Mouse (Mus musculus) limb, embryonic 10.5 days (tissue): ENCODE measurements at regions not wholly inside any gene's neighbourhood (a gene's known extent, or its start where the extent isn't known, plus 50 kb on each side); places are given as distances from the start of the nearest gene placed in this dataset.

Experiments
- DNase-seq: peaks from one replicate; pipeline ENCODE4 v3.0.0-alpha.2; 2017; ENCODE audit warnings: low spot score
- H3K27ac ChIP-seq: fragments of 300-500 bp; sonication (generic); 2 replicates; pipeline ENCODE4 v1.5.1; 2016; ENCODE audit warnings: mild to moderate bottlenecking
- H3K27me3 ChIP-seq: fragments of 300-500 bp; sonication (generic); 2 replicates; pipeline ENCODE4 v1.6.1; 2016; ENCODE audit warnings: low read depth, mild to moderate bottlenecking; ENCODE audit not compliant: poor library complexity, severe bottlenecking
- H3K36me3 ChIP-seq: fragments of 300-500 bp; sonication (generic); 2 replicates; pipeline ENCODE4 v1.6.1; 2016; ENCODE audit warnings: mild to moderate bottlenecking, moderate library complexity
- H3K4me1 ChIP-seq: fragments of 300-500 bp; sonication (generic); 2 replicates; pipeline ENCODE4 v1.6.1; 2016
- H3K4me3 ChIP-seq: fragments of 300-500 bp; sonication (generic); 2 replicates; pipeline ENCODE4 v1.5.1; 2016; ENCODE audit warnings: mild to moderate bottlenecking, moderate library complexity
- H3K9me3 ChIP-seq: fragments of 300-500 bp; sonication (generic); replicated peaks from 2 replicates; pipeline ENCODE4 v1.6.1; 2016; ENCODE audit warnings: mild to moderate bottlenecking
- WGBS: fragments of 180-500 bp; shearing (Covaris S2); methylation state at CpG from one replicate; pipeline ENCODE4 v1.1.7; 2016; 5-methylcytosine and 5-hydroxymethylcytosine counted together

- Histone ChIP-seq H3K4me3 (no peak overlapping the region), H3K4me1 (no peaks in the 10 kb centered on the region), H3K27ac (no peak overlapping the region), H3K36me3 (no peaks in the 10 kb centered on the region), H3K9me3 (no peaks in the 10 kb centered on the region), H3K27me3 (no peaks in the 10 kb centered on the region)
- DNase-seq: no peak
- WGBS: 47% methylated on average over 1 of the region's 1 CpGs
Observed at GRCm38 (mm10) chr14:66473251-66473550, 464.2 kb upstream of the Gulo start.

GRCm38 (mm10) chr14:66472537-66473250, 463.7 kb upstream of the Gulo start:
- Histone ChIP-seq H3K36me3 (no peaks in the 10 kb centered on the region), H3K9me3 (no peaks in the 10 kb centered on the region), H3K27me3 (no peaks in the 10 kb centered on the region), H3K4me3 (no peak overlapping the region), H3K27ac (no peak overlapping the region), H3K4me1 (no peaks in the 10 kb centered on the region)
- DNase-seq: no peak
- WGBS: 67% methylated on average over 5 of the region's 5 CpGs

GRCm38 (mm10) chr14:66462081-66462480, 453.1 kb upstream of the Gulo start:
- Histone ChIP-seq H3K27me3 (no peaks in the 10 kb centered on the region), H3K4me3 (no peak overlapping the region), H3K4me1 (no peaks in the 10 kb centered on the region), H3K9me3 (0 out of 2 replicates have a peak, but pooled peaks cover 2% of the 10 kb centered on the region), H3K36me3 (no peaks in the 10 kb centered on the region), H3K27ac (no peak overlapping the region)
- DNase-seq: no peak
- 92% methylated on average over 5 of the region's 5 CpGs for WGBS

GRCm38 (mm10) chr14:66460795-66461194, 451.8 kb upstream of the Gulo start:
- Histone ChIP-seq H3K27ac (no peak overlapping the region), H3K4me1 (no peaks in the 10 kb centered on the region), H3K4me3 (no peak overlapping the region), H3K9me3 (0 out of 2 replicates have a peak, but pooled peaks cover 2% of the 10 kb centered on the region), H3K36me3 (no peaks in the 10 kb centered on the region), H3K27me3 (no peaks in the 10 kb centered on the region)
- no peak for DNase-seq
- WGBS: 92% methylated on average over 3 of the region's 3 CpGs

- Histone ChIP-seq H3K27me3 (no peaks in the 10 kb centered on the region), H3K36me3 (no peaks in the 10 kb centered on the region), H3K4me3 (no peak overlapping the region), H3K27ac (no peak overlapping the region), H3K9me3 (0 out of 2 replicates have a peak, but pooled peaks cover 2% of the 10 kb centered on the region), H3K4me1 (no peaks in the 10 kb centered on the region)
- 89% methylated on average over 4 of the region's 4 CpGs for WGBS
- no peak for DNase-seq
Observed at GRCm38 (mm10) chr14:66458696-66459095, 449.7 kb upstream of the Gulo start.

GRCm38 (mm10) chr14:66457300-66457699, 448.3 kb upstream of the Gulo start:
- DNase-seq: no peak
- no peaks in the 10 kb centered on the region for H3K27me3 ChIP-seq
- no peaks in the 10 kb centered on the region for H3K36me3 ChIP-seq
- H3K4me1 ChIP-seq: no peaks in the 10 kb centered on the region
- H3K27ac ChIP-seq: no peak overlapping the region
- H3K9me3 ChIP-seq: no peaks in the 10 kb centered on the region
- no peak overlapping the region for H3K4me3 ChIP-seq
- 89% methylated on average over 6 of the region's 6 CpGs for WGBS

GRCm38 (mm10) chr14:66452828-66453227, 443.8 kb upstream of the Gulo start:
- Histone ChIP-seq H3K4me1 (no peaks in the 10 kb centered on the region), H3K4me3 (no peak overlapping the region), H3K27me3 (no peaks in the 10 kb centered on the region), H3K27ac (no peak overlapping the region), H3K36me3 (no peaks in the 10 kb centered on the region), H3K9me3 (no peaks in the 10 kb centered on the region)
- no peak for DNase-seq
- 90% methylated on average over 3 of the region's 3 CpGs for WGBS

GRCm38 (mm10) chr14:66450351-66450750, 441.3 kb upstream of the Gulo start:
- H3K36me3 ChIP-seq: no peaks in the 10 kb centered on the region
- H3K4me3 ChIP-seq: no peak overlapping the region
- no peaks in the 10 kb centered on the region for H3K4me1 ChIP-seq
- no peak for DNase-seq
- no peaks in the 10 kb centered on the region for H3K9me3 ChIP-seq
- no peak overlapping the region for H3K27ac ChIP-seq
- WGBS: 78% methylated on average over 10 of the region's 10 CpGs
- H3K27me3 ChIP-seq: no peaks in the 10 kb centered on the region

- no peak overlapping the region for H3K27ac ChIP-seq
- WGBS: 45% methylated on average over 1 of the region's 1 CpGs
- no peaks in the 10 kb centered on the region for H3K27me3 ChIP-seq
- H3K36me3 ChIP-seq: no peaks in the 10 kb centered on the region
- H3K9me3 ChIP-seq: no peaks in the 10 kb centered on the region
- H3K4me1 ChIP-seq: no peaks in the 10 kb centered on the region
- no peak for DNase-seq
- no peak overlapping the region for H3K4me3 ChIP-seq
Observed at GRCm38 (mm10) chr14:66442576-66442975, 433.6 kb upstream of the Gulo start.

GRCm38 (mm10) chr14:66441825-66442224, 432.8 kb upstream of the Gulo start:
- Histone ChIP-seq H3K36me3 (no peaks in the 10 kb centered on the region), H3K27ac (no peak overlapping the region), H3K27me3 (no peaks in the 10 kb centered on the region), H3K4me1 (no peaks in the 10 kb centered on the region), H3K4me3 (no peak overlapping the region), H3K9me3 (no peaks in the 10 kb centered on the region)
- no peak for DNase-seq
- 48% methylated on average over 4 of the region's 4 CpGs for WGBS

- H3K36me3 ChIP-seq: no peaks in the 10 kb centered on the region
- no peak overlapping the region for H3K4me3 ChIP-seq
- 88% methylated on average over 1 of the region's 1 CpGs for WGBS
- no peaks in the 10 kb centered on the region for H3K9me3 ChIP-seq
- no peak overlapping the region for H3K27ac ChIP-seq
- H3K27me3 ChIP-seq: no peaks in the 10 kb centered on the region
- H3K4me1 ChIP-seq: no peaks in the 10 kb centered on the region
- DNase-seq: no peak
Observed at GRCm38 (mm10) chr14:66438572-66438971, 429.6 kb upstream of the Gulo start.

- Histone ChIP-seq H3K4me3 (no peak overlapping the region), H3K9me3 (no peaks in the 10 kb centered on the region), H3K4me1 (no peaks in the 10 kb centered on the region), H3K27ac (no peak overlapping the region), H3K27me3 (no peaks in the 10 kb centered on the region), H3K36me3 (no peaks in the 10 kb centered on the region)
- no peak for DNase-seq
- WGBS: 56% methylated on average over 1 of the region's 1 CpGs
Observed at GRCm38 (mm10) chr14:66438001-66438400, 429.0 kb upstream of the Gulo start.

GRCm38 (mm10) chr14:66431630-66432029, 422.6 kb upstream of the Gulo start:
- 86% methylated on average over 5 of the region's 5 CpGs for WGBS
- Histone ChIP-seq H3K27ac (no peak overlapping the region), H3K9me3 (no peaks in the 10 kb centered on the region), H3K27me3 (no peaks in the 10 kb centered on the region), H3K4me3 (no peak overlapping the region), H3K4me1 (no peaks in the 10 kb centered on the region), H3K36me3 (no peaks in the 10 kb centered on the region)
- DNase-seq: no peak

GRCm38 (mm10) chr14:66424141-66424540, 415.1 kb upstream of the Gulo start:
- no peaks in the 10 kb centered on the region for H3K36me3 ChIP-seq
- no peak overlapping the region for H3K4me3 ChIP-seq
- 20% methylated on average over 5 of the region's 5 CpGs for WGBS
- H3K27ac ChIP-seq: no peak overlapping the region
- DNase-seq: no peak
- no peaks in the 10 kb centered on the region for H3K4me1 ChIP-seq
- no peaks in the 10 kb centered on the region for H3K9me3 ChIP-seq
- H3K27me3 ChIP-seq: no peaks in the 10 kb centered on the region
